Mouse (Mus musculus) gastrocnemius, postnatal 10 days (tissue): ENCODE measurements around the gene Gm28363. TPM values are rescaled to one million over a fixed set of nuclear protein-coding genes. Genes with fewer than 3 reads are reported as not detected.
"Not testable (repeated sequence)": the region's sequence is repeated elsewhere in the genome, so short reads cannot be mapped to it uniquely, and the experiment has no call there.

Experiments used
- DNase-seq: peaks from one replicate; pipeline ENCODE4 v3.0.0; 2021; ENCODE audit warnings: mixed read lengths
- long read RNA-seq, 2 experiments: library from polyadenylated mRNA; stranded (forward); transcript quantifications; one replicate each; pipeline ENCODE4 v2.0.0; 2021
- total RNA-seq, 2 experiments: library from RNA; stranded (reverse); gene quantifications; 2 replicates each; pipeline ENCODE4 v1.2.3; 2021

The Gm28363 gene
- not detected for total RNA-seq
- long read RNA-seq, experiment 1, result 0 reads
- long read RNA-seq, experiment 2, result 0 reads

DNA sequence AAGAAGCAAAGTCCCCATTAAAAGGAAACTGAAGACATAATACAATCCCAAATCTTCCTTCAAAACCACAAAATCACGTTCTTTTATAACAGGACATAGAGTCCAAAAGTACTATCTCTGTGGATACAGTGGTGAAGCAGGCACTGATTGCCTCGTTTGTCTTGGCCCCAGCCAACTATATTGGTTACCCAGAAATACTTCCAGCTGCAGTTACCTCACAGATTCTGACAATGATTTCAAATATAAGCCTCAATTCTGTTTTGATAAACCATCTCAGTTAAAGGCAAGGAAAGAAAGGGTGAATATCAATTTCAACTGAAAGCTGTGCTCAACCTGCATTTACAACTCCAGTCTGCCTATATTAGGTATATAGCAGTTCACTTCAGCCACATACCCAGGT lies at the start of gene Gm28363:
Gm28363 (plus strand) TSS at position 301 of the 400 bp plus-strand sequence.
- DNase-seq, result not testable (repeated sequence)

DNA sequence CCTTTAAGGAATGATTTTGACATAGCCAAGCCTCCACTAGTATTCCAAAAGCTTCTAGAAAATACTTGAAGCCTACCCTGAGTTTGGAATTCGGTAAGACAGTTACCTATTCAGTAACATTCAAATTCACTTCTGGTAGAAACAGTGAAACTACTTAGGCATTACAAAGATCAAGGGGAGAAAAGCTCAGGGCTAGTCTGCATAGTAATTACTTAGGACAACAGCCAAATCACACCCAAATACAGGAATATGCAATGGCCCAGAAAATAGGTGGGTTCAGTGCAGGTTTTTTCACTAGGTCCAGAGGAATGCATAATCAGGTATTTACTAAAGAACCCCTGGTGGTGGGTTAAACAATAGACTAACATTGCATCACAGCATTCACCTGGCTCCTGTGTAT lies 46.7 kb upstream of the Gm28363 start:
- DNase-seq, result not testable (repeated sequence)

Other genes starting within 250 kb of the Gm28363 start
- gene B020011L13Rik, start 84.0 kb downstream of the Gm28363 start, total RNA-seq, result not detected
- not detected for gene Gm28360, start 132.9 kb downstream of the Gm28363 start, total RNA-seq
- gene Gm28168, start 230.9 kb downstream of the Gm28363 start, total RNA-seq, result not detected